Mouse (Mus musculus): ENCODE data around the gene Palld. TPM values are rescaled to one million over a fixed set of nuclear protein-coding genes. Genes with fewer than 3 reads are reported as not detected.

Palld gene
- total and polyA plus RNA-seq, 3 experiments, result 0.87 to 7.1 (median 2.6) TPM

DNA sequence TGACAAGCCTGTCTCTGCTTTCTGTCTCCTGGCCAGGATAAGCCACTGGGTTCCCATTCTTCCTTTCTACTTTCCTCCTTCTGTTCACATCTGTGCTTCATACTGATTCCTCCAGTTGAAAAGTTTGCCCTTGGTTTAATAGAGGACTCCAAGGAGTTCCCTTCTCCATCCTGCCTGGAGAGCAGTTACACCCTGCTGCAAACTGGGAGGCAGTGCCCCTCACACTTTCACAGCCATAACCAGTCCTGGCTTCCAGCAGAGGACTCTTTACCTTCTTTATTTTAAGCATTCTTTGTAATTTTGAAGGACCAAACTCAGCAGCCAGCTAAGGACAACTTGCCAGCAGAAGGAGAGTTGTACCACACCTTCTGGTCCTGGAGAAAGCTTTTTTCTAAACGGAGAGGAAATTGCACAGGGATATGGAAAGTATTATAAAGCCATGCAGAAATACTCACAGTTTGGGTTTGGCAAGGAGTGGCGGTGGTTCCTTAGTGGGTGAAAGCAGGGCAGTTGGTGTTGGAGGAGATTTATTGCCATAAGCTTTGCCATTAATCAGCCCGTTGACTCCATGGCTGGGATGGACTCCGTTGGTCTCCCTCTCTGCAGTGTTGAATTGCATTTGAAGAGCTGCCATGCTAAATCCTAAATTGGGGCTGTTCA is 218.1 kb downstream of the Palld start:
- H3K36me3 ChIP-seq (replicated peaks in 1 of 2; ENCODE audit: control insufficient read depth in 1 of 2, insufficient read depth in 1 of 2, low read length in 1 of 2), result no peaks in the 10 kb centered on the region
- no peaks in the 10 kb centered on the region for H3K4me1 ChIP-seq (ENCODE audit: control insufficient read depth in 1 of 2, insufficient read depth in 2 of 2)
- no peak overlapping the region for H3K27ac ChIP-seq (ENCODE audit: insufficient read depth, low read depth)
- no peak for DNase-seq (ENCODE audit: extremely low read depth)
- H3K9me3 ChIP-seq (replicated peaks; ENCODE audit: low read length), result no peaks in the 10 kb centered on the region
- no peak overlapping the region for H3K4me2 ChIP-seq (ENCODE audit: insufficient read depth, low read depth, poor library complexity, severe bottlenecking)
- no peaks in the 10 kb centered on the region for H3K79me2 ChIP-seq (replicated peaks; ENCODE audit: control insufficient read depth, extremely low read depth, insufficient read depth, poor library complexity, severe bottlenecking)
- no peak overlapping the region for H3K9ac ChIP-seq (ENCODE audit: insufficient read depth, low read depth)
- in situ Hi-C loops (cut with MboI; ENCODE audit: low pct_ligation_motif_present, low pct_unique_long_range_greater_than_20kb, low sequenced_read_pairs) (no loop called here), dilution Hi-C loops (cut with MboI; ENCODE audit: extremely low pct_ligation_motif_present, extremely low pct_unique_long_range_greater_than_20kb, low sequenced_read_pairs) (no loop called here)
- no peak overlapping the region for H3K4me3 ChIP-seq (replicated peaks in 1 of 3; ENCODE audit: low read depth in 2 of 3, low read length in 2 of 3, poor library complexity in 1 of 3)
- TF ChIP-seq NELFE (IDR thresholded peaks at IDR 0.05; ENCODE audit: low read depth, low read length) (no peak), TBP (conservative IDR thresholded peaks at IDR 0.05; ENCODE audit: low read depth, low read length) (no peak), MYC (IDR thresholded peaks at IDR 0.05; ENCODE audit: low read depth, low read length) (no peak), USF1 (IDR thresholded peaks at IDR 0.05; ENCODE audit: low read depth, low read length) (no peak), MEF2A (IDR thresholded peaks at IDR 0.05; ENCODE audit: borderline replicate concordance, low read depth, low read length) (no peak), KAT2A (IDR thresholded peaks at IDR 0.05; ENCODE audit: insufficient replicate concordance, low read length) (no peak), RCOR1 (conservative IDR thresholded peaks at IDR 0.05; ENCODE audit: low read depth, low read length) (no peak), CHD1 (IDR thresholded peaks at IDR 0.05; ENCODE audit: low read depth, low read length) (no peak)
- no peaks in the 10 kb centered on the region for H3K27me3 ChIP-seq (replicated peaks)

DNA sequence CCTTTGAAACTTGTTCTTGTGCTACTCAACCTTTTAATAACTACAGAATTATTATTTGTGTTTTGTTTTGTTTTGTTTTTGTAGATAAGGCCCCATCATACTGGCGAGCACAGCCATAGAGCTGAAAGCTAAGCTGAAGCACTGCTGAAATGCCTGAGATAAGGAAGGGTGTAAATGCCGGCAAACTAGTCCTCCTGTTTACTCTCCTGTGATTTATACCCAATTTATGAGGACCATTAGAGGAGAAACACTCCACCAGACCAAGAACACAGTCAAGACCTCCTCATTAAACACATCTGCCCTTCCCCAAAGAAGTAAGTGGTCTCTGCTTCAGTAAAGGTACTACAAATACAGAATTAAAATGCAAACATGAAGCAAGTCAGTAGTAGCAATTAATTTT is 219.6 kb downstream of the Palld start:
- no peak overlapping the region for H3K4me2 ChIP-seq (ENCODE audit: insufficient read depth, low read depth, poor library complexity, severe bottlenecking)
- no peak overlapping the region for H3K9ac ChIP-seq (ENCODE audit: insufficient read depth, low read depth)
- H3K27me3 ChIP-seq (replicated peaks), result no peaks in the 10 kb centered on the region
- dilution Hi-C loops (cut with MboI; ENCODE audit: extremely low pct_ligation_motif_present, extremely low pct_unique_long_range_greater_than_20kb, low sequenced_read_pairs), result no loop called here
- H3K79me2 ChIP-seq (replicated peaks; ENCODE audit: control insufficient read depth, extremely low read depth, insufficient read depth, poor library complexity, severe bottlenecking), result no peaks in the 10 kb centered on the region
- no peak overlapping the region for H3K27ac ChIP-seq (ENCODE audit: insufficient read depth, low read depth)
- H3K4me1 ChIP-seq (ENCODE audit: control insufficient read depth in 1 of 2, insufficient read depth in 2 of 2), result no peaks in the 10 kb centered on the region
- in situ Hi-C loops (cut with MboI; ENCODE audit: low pct_ligation_motif_present, low pct_unique_long_range_greater_than_20kb, low sequenced_read_pairs), result no loop called here
- no peak overlapping the region for H3K4me3 ChIP-seq (replicated peaks in 1 of 3; ENCODE audit: low read depth in 2 of 3, low read length in 2 of 3, poor library complexity in 1 of 3)
- TF ChIP-seq BHLHE40 (IDR thresholded peaks at IDR 0.05; ENCODE audit: low read depth, low read length) (no peak), TBP (conservative IDR thresholded peaks at IDR 0.05; ENCODE audit: low read depth, low read length) (no peak), POLR2A (IDR thresholded peaks at IDR 0.05; ENCODE audit: low read depth, low read length) (no peak), TCF12 (IDR thresholded peaks at IDR 0.05; ENCODE audit: low read depth, low read length) (no peak), CHD2 (IDR thresholded peaks at IDR 0.05; ENCODE audit: low read length) (no peak), UBTF (IDR thresholded peaks at IDR 0.05; ENCODE audit: low read depth, low read length) (no peak), NRF1 (IDR thresholded peaks at IDR 0.05; ENCODE audit: low read depth, low read length) (no peak), MEF2A (IDR thresholded peaks at IDR 0.05; ENCODE audit: borderline replicate concordance, low read depth, low read length) (no peak), SIN3A (IDR thresholded peaks at IDR 0.05; ENCODE audit: low read length) (no peak), CHD1 (IDR thresholded peaks at IDR 0.05; ENCODE audit: low read depth, low read length) (no peak), USF1 (IDR thresholded peaks at IDR 0.05; ENCODE audit: low read depth, low read length) (no peak)
- no peak for DNase-seq (ENCODE audit: extremely low read depth)
- no peaks in the 10 kb centered on the region for H3K9me3 ChIP-seq (replicated peaks; ENCODE audit: low read length)
- H3K36me3 ChIP-seq (replicated peaks in 1 of 2; ENCODE audit: control insufficient read depth in 1 of 2, insufficient read depth in 1 of 2, low read length in 1 of 2), result no peaks in the 10 kb centered on the region
